Mouse (Mus musculus) cerebellum, postnatal 25 days (tissue): ENCODE data around the gene Tor1a.
A peak's percentile ranks its signal among the peaks of the same experiment; 100 is the strongest.
"Not testable (repeated sequence)": the region's sequence is repeated elsewhere in the genome, so short reads cannot be mapped to it uniquely, and the experiment has no call there.

Experiments used
- DNase-seq, 2 experiments: peaks; one replicate each; pipeline ENCODE4 v3.0.0; 2021; ENCODE audit warnings: mixed read lengths in 2 of 2

The Tor1a gene

DNA sequence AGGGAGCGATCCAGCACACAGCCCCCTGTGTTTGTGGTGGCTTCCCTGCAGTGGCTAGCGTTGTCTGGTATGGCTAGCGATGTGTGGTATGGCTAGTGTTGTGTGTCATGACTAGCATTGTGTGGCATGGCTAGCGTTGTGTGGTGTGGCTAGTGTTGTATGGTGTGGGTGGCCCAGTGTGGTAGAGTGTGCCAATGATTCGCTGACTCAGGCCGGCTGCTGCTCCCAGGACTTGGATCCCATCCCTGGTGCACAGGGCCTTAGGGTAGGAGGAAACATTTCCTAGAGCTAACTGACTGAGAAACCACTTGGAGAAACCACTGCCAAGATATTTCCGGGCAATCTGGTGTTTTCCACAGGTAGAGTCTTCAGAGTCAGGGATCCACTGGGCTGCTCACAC, 50.1 kb downstream of the Tor1a start:
- peak in 1 of 2 experiments; percentile 35 for DNase-seq

DNA sequence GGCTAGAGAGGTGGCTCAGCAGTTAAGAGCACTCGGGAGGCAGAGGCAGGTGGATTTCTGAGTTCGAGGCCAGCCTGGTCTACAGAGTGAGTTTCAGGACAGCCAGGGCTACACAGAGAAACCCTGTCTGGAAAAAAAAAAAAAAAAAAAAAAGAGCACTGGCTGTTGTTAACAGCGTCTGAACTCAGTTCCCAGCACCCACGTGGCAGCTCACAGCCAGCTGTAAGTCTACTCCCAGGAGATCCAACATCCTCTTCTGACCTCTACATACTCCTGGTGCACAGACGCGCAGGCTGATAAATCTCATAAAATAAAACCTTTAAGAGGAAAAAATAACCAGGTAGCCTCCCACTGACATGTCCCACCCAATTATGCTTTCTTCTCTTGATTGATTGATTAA, 51.8 kb downstream of the Tor1a start:
- not testable (repeated sequence) for DNase-seq

DNA sequence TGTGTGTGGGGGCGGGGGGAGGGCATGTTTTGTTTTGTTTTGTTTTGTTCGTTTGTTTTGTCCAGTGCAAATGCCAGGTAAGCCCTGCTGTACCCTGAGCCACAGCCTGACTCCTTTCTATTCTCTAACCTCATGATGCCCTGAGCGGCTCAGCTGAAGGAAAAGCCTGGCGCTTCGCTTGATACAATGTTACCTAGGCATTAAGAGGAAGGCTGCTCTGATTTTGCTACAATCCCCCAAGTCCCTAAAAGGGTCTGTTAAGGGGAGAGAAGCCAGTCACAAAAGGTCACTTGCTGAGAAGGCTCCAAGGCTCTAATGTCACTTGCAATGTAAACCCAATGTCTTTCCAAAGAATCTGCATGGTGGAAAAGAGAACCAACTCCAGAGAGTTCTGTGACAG, 52.4 kb downstream of the Tor1a start:
- DNase-seq = no peak

DNA sequence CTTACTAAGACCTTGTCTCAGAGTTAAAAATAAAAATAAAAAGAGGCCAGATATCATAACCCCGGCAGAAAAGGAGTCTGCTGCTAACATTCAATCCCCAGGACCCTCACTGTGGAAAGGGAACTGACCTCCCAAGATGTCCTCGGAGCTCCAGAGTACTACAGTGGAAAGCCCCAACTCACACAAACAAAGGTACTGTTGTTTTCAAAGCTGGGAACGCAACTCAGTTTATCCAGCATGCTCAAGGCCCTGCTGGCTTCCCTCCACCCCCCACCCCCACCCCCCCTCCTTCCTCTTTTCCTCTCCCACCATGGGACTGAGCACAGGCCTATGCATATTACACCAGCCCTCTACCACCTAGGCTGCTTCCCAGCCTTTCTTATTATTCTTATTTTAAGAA, 52.9 kb downstream of the Tor1a start:
- no peak for DNase-seq

DNA sequence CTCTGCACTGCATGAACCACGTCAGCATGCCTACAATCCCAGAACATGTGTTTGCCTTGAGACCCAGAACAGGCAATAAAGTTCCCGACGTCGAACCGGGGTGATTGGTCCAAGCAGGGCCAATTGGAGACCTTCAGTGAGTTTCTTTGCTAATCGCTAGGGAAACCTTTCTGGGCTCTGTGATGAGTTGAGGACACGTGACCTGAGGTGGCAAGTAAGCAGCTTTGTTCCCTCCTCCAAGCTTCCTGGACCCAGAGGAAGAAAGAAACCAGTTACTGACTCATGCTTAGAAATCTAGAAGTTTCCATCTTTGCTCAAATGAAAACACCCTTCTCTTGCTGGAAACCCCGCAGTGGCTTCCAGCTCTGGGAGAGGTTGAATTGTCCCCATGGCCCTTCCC, 54.7 kb downstream of the Tor1a start:
- DNase-seq = no peak

DNA sequence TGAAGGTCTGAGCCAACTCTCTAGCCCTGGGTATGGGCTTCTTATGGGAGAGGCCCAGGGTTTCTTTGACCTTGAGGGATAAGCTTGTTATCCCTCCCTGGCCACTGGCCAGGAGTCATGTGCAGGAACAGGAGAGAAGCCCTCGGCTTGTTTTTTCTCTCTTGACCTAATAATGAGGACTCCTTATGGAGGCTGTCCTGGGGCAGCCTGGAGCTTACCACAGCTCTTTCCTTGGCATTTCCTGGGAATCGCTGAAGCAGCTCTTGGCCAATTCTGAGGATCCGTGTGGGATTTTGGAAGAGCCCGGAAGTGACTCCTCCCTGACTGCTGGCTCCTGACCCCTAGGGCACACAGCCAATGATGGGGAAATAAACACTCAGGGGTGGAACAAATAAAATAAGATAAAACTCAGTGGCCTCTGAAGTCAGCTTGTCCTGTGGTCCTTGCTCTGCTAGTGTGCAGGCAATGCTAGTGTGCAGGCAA, 55.4 kb downstream of the Tor1a start:
- DNase-seq = no peak
